Mouse (Mus musculus) forebrain, embryonic 13.5 days (tissue): ENCODE data around the gene Wdr46. TPM values are rescaled to one million over a fixed set of nuclear protein-coding genes. Genes with fewer than 3 reads are reported as not detected.
A peak's percentile ranks its signal among the peaks of the same experiment; 100 is the strongest.
"Not testable (repeated sequence)": the region's sequence is repeated elsewhere in the genome, so short reads cannot be mapped to it uniquely, and the experiment has no call there.

Experiments
- ATAC-seq: fragments of 200-750 bp; cut with Nextera tagmentation; 2 replicates; pipeline ENCODE4 v1.8.0; 2017
- H3K27ac ChIP-seq: fragments of 300-500 bp; sonication (generic); 2 replicates; pipeline ENCODE4 v1.5.1; 2015; ENCODE audit warnings: inconsistent platforms, mild to moderate bottlenecking, moderate library complexity
- H3K27me3 ChIP-seq: fragments of 300-500 bp; sonication (generic); 2 replicates; pipeline ENCODE4 v1.6.1; 2015; ENCODE audit warnings: mild to moderate bottlenecking, inconsistent platforms
- H3K36me3 ChIP-seq: fragments of 300-500 bp; sonication (generic); 2 replicates; pipeline ENCODE4 v1.6.1; 2015; ENCODE audit warnings: mild to moderate bottlenecking, inconsistent platforms; ENCODE audit not compliant: poor library complexity, severe bottlenecking
- H3K4me1 ChIP-seq: fragments of 300-500 bp; sonication (generic); 2 replicates; pipeline ENCODE4 v1.6.1; 2015; ENCODE audit warnings: inconsistent platforms
- H3K4me2 ChIP-seq: fragments of 300-500 bp; sonication (generic); 2 replicates; pipeline ENCODE4 v1.6.1; 2015; ENCODE audit warnings: inconsistent platforms, mild to moderate bottlenecking, moderate library complexity
- H3K4me3 ChIP-seq: fragments of 300-500 bp; sonication (generic); 2 replicates; pipeline ENCODE4 v1.5.1; 2015; ENCODE audit warnings: mild to moderate bottlenecking, inconsistent platforms
- H3K9ac ChIP-seq: fragments of 300-500 bp; sonication (generic); 2 replicates; pipeline ENCODE4 v1.6.1; 2015; ENCODE audit warnings: mild to moderate bottlenecking, inconsistent platforms
- H3K9me3 ChIP-seq: fragments of 300-500 bp; sonication (generic); replicated peaks from 2 replicates; pipeline ENCODE4 v1.6.1; 2016; ENCODE audit warnings: inconsistent platforms
- WGBS: fragments of 180-500 bp; shearing (Covaris S2); methylation state at CpG from one replicate; pipeline ENCODE4 v1.1.7; 2015; 5-methylcytosine and 5-hydroxymethylcytosine counted together
- polyA plus RNA-seq: library from polyadenylated mRNA; unstranded; fragments of >200 nt; fragmentation: Nextera tagmentation; extraction: Ambion mirVana; gene quantifications from 2 replicates; pipeline ENCODE4 v1.2.1, GENCODE M21; 2015

Wdr46 gene
- 28.4 and 29.4 TPM in 2 replicates for polyA plus RNA-seq

- ATAC-seq, result peak; percentile 93
- H3K27me3 ChIP-seq, result no peaks in the 10 kb centered on the region
- peaks cover 60% of the 10 kb centered on the region for H3K36me3 ChIP-seq
- H3K9ac ChIP-seq, result peak within 1 kb of the TSS; percentile 81
- no peak within 1 kb of the TSS for H3K27ac ChIP-seq
- H3K4me1 ChIP-seq, result peaks cover 24% of the 10 kb centered on the region
- peak within 1 kb of the TSS; percentile 77 for H3K4me3 ChIP-seq
- no peaks in the 10 kb centered on the region for H3K9me3 ChIP-seq
- H3K4me2 ChIP-seq, result peak within 1 kb of the TSS; percentile 97
- under 1% methylated on average over 36 of the region's 36 CpGs for WGBS
Measured at GRCm38 (mm10) chr17:33940206-33940805, at the start of gene Wdr46, which contains the start of gene Pfdn6. Wdr46 (plus strand) TSS chr17:33940660. Pfdn6 (minus strand) TSS chr17:33940343.

- 59% methylated on average over 2 of the region's 2 CpGs for WGBS
- peaks cover 7% of the 10 kb centered on the region for H3K36me3 ChIP-seq
- H3K9me3 ChIP-seq, result no peaks in the 10 kb centered on the region
- peaks cover 22% of the 10 kb centered on the region for H3K4me1 ChIP-seq
- no peaks in the 10 kb centered on the region for H3K27me3 ChIP-seq
- H3K27ac ChIP-seq, result no peak overlapping the region
- no peak overlapping the region for H3K4me3 ChIP-seq
- no peak overlapping the region for H3K4me2 ChIP-seq
- no peak overlapping the region for H3K9ac ChIP-seq
- ATAC-seq, result no peak
Measured at GRCm38 (mm10) chr17:33891357-33891756, 49.1 kb upstream of the Wdr46 start.

- H3K4me2 ChIP-seq, ATAC-seq, H3K36me3 ChIP-seq, H3K9me3 ChIP-seq, H3K27me3 ChIP-seq, H3K4me3 ChIP-seq, H3K9ac ChIP-seq, H3K27ac ChIP-seq: not testable (repeated sequence)
- 69% methylated on average over 6 of the region's 6 CpGs for whole genome bisulfite sequencing
- peaks cover 22% of the 10 kb centered on the region for H3K4me1 ChIP-seq
Measured at GRCm38 (mm10) chr17:33891892-33892291, 48.6 kb upstream of the Wdr46 start.

GRCm38 (mm10) chr17:33892429-33892828, 48.0 kb upstream of the Wdr46 start:
- no peaks in the 10 kb centered on the region for H3K36me3 ChIP-seq
- no peak overlapping the region for H3K27ac ChIP-seq
- H3K9me3 ChIP-seq, result no peaks in the 10 kb centered on the region
- H3K4me3 ChIP-seq, result no peak overlapping the region
- 24% methylated on average over 7 of the region's 7 CpGs for WGBS
- no peaks in the 10 kb centered on the region for H3K27me3 ChIP-seq
- H3K4me1 ChIP-seq, result peaks cover 22% of the 10 kb centered on the region
- no peak overlapping the region for H3K9ac ChIP-seq
- H3K4me2 ChIP-seq, result no peak overlapping the region
- no peak for ATAC-seq

GRCm38 (mm10) chr17:33893011-33893410, 47.4 kb upstream of the Wdr46 start:
- WGBS, result 87% methylated on average over 4 of the region's 4 CpGs

GRCm38 (mm10) chr17:33897114-33897794, 43.2 kb upstream of the Wdr46 start:
- no peak for ATAC-seq
- no peaks in the 10 kb centered on the region for H3K9me3 ChIP-seq
- 46% methylated on average over 6 of the region's 6 CpGs for WGBS
- no peak overlapping the region for H3K27ac ChIP-seq
- no peak overlapping the region for H3K9ac ChIP-seq
- H3K4me2 ChIP-seq, result no peak overlapping the region
- H3K4me3 ChIP-seq, result no peak overlapping the region
- H3K4me1 ChIP-seq, result no peaks in the 10 kb centered on the region
- no peaks in the 10 kb centered on the region for H3K27me3 ChIP-seq
- no peaks in the 10 kb centered on the region for H3K36me3 ChIP-seq

More at GRCm38 (mm10) chr17:33893011-33893410, 47.4 kb upstream of the Wdr46 start:
- ATAC-seq, H3K9me3 ChIP-seq, H3K4me2 ChIP-seq, H3K36me3 ChIP-seq, H3K9ac ChIP-seq, H3K27ac ChIP-seq, H3K4me3 ChIP-seq, H3K27me3 ChIP-seq: not testable (repeated sequence)
- H3K4me1 ChIP-seq, result peaks cover 18% of the 10 kb centered on the region

GRCm38 (mm10) chr17:33898193-33898592, 42.3 kb upstream of the Wdr46 start:
- not testable (repeated sequence) for ATAC-seq, H3K4me3 ChIP-seq

GRCm38 (mm10) chr17:33899642-33900041, 40.8 kb upstream of the Wdr46 start:
- Histone ChIP-seq H3K27me3 (no peaks in the 10 kb centered on the region), H3K9ac (no peak overlapping the region), H3K9me3 (no peaks in the 10 kb centered on the region), H3K4me1 (no peaks in the 10 kb centered on the region), H3K4me3 (no peak overlapping the region), H3K4me2 (no peak overlapping the region), H3K36me3 (no peaks in the 10 kb centered on the region), H3K27ac (no peak overlapping the region)
- 75% methylated on average over 4 of the region's 4 CpGs for WGBS
- ATAC-seq, result no peak

More at GRCm38 (mm10) chr17:33898193-33898592, 42.3 kb upstream of the Wdr46 start:
- H3K27ac ChIP-seq, H3K27me3 ChIP-seq, H3K36me3 ChIP-seq, H3K4me1 ChIP-seq, H3K9me3 ChIP-seq, H3K9ac ChIP-seq, H3K4me2 ChIP-seq: not testable (repeated sequence)
- 86% methylated on average over 4 of the region's 4 CpGs for WGBS

GRCm38 (mm10) chr17:33900281-33900988, 40.0 kb upstream of the Wdr46 start:
- Histone ChIP-seq H3K9ac (no peak overlapping the region; the same call in 1 of the 2 replicates), H3K4me1 (no peaks in the 10 kb centered on the region), H3K27me3 (no peaks in the 10 kb centered on the region), H3K4me3 (no peak overlapping the region), H3K27ac (no peak overlapping the region), H3K9me3 (no peaks in the 10 kb centered on the region), H3K36me3 (no peaks in the 10 kb centered on the region), H3K4me2 (no peak overlapping the region)
- 75% methylated on average over 7 of the region's 7 CpGs for WGBS
- no peak for ATAC-seq

- H3K9me3 ChIP-seq, result no peaks in the 10 kb centered on the region
- WGBS, result 86% methylated on average over 4 of the region's 4 CpGs
- no peaks in the 10 kb centered on the region for H3K4me1 ChIP-seq
- H3K4me3 ChIP-seq, result no peak overlapping the region
- no peaks in the 10 kb centered on the region for H3K27me3 ChIP-seq
- ATAC-seq, result no peak
- no peak overlapping the region for H3K27ac ChIP-seq
- H3K4me2 ChIP-seq, result no peak overlapping the region
- no peaks in the 10 kb centered on the region for H3K36me3 ChIP-seq
- H3K9ac ChIP-seq, result no peak overlapping the region
Measured at GRCm38 (mm10) chr17:33900989-33901314, 39.5 kb upstream of the Wdr46 start.

GRCm38 (mm10) chr17:33901653-33902052, 38.8 kb upstream of the Wdr46 start:
- Histone ChIP-seq H3K4me2 (no peak overlapping the region), H3K36me3 (no peaks in the 10 kb centered on the region), H3K9me3 (no peaks in the 10 kb centered on the region), H3K9ac (no peak overlapping the region), H3K27ac (no peak overlapping the region), H3K4me3 (no peak overlapping the region), H3K27me3 (no peaks in the 10 kb centered on the region), H3K4me1 (no peaks in the 10 kb centered on the region)
- no peak for ATAC-seq
- 68% methylated on average over 4 of the region's 4 CpGs for WGBS

GRCm38 (mm10) chr17:33902079-33902478, 38.4 kb upstream of the Wdr46 start:
- H3K27me3 ChIP-seq, result no peaks in the 10 kb centered on the region
- H3K9ac ChIP-seq, result no peak overlapping the region
- no peak overlapping the region for H3K27ac ChIP-seq
- no peak overlapping the region for H3K4me2 ChIP-seq
- no peaks in the 10 kb centered on the region for H3K36me3 ChIP-seq
- no peak for ATAC-seq
- H3K4me1 ChIP-seq, result no peaks in the 10 kb centered on the region
- H3K4me3 ChIP-seq, result no peak overlapping the region
- WGBS, result 73% methylated on average over 4 of the region's 4 CpGs
- no peaks in the 10 kb centered on the region for H3K9me3 ChIP-seq
